Mouse (Mus musculus): ENCODE measurements around the gene Plaur.
A peak's percentile ranks its signal among the peaks of the same experiment; 100 is the strongest.
"Not testable (repeated sequence)": the region's sequence is repeated elsewhere in the genome, so short reads cannot be mapped to it uniquely, and the experiment has no call there.

Plaur gene

GRCm38 (mm10) chr7:24507726-24508114 is 45.4 kb downstream of the Plaur start:
- DNase-seq (ENCODE audit: low spot score in 2 of 2): no peak

- DNase-seq (ENCODE audit: low spot score in 2 of 2): no peak
Measured at GRCm38 (mm10) chr7:24512355-24512754, 50.1 kb downstream of the Plaur start, which contains the start of gene AC161166.1. Gene AC161166.1, minus strand, starts transcription at chr7:24512455.

- peak in 1 of 2 experiments; percentile 58 for DNase-seq (ENCODE audit: low spot score in 2 of 2)
Measured at GRCm38 (mm10) chr7:24516319-24516718, 54.0 kb downstream of the Plaur start.

- no peak for DNase-seq (ENCODE audit: low spot score in 2 of 2)
Measured at GRCm38 (mm10) chr7:24517077-24517476, 54.8 kb downstream of the Plaur start.

GRCm38 (mm10) chr7:24517654-24518053 is 55.4 kb downstream of the Plaur start:
- DNase-seq (ENCODE audit: low spot score in 2 of 2): no peak

GRCm38 (mm10) chr7:24519130-24519529 is 56.8 kb downstream of the Plaur start:
- no peak for DNase-seq (ENCODE audit: low spot score in 2 of 2)

- DNase-seq (ENCODE audit: low spot score in 2 of 2): not testable (repeated sequence)
Measured at GRCm38 (mm10) chr7:24520054-24520453, 57.8 kb downstream of the Plaur start.

- no peak for DNase-seq (ENCODE audit: low spot score in 2 of 2)
Measured at GRCm38 (mm10) chr7:24522805-24523204, 60.5 kb downstream of the Plaur start.

- DNase-seq (ENCODE audit: low spot score in 2 of 2): no peak
Measured at GRCm38 (mm10) chr7:24523723-24524122, 61.4 kb downstream of the Plaur start.

- DNase-seq (ENCODE audit: low spot score in 2 of 2): no peak
Measured at GRCm38 (mm10) chr7:24524978-24525377, 62.7 kb downstream of the Plaur start.
